Mouse (Mus musculus) liver, postnatal 0 days (tissue): ENCODE measurements around the gene Dusp27.

ENCODE experiments used
- CTCF ChIP-seq: sonication (generic); IDR thresholded peaks from 2 replicates; pipeline ENCODE4 v1.5.1; 2016; ENCODE audit warnings: antibody characterized with exemption, low read depth
- EP300 ChIP-seq: IDR thresholded peaks from 2 replicates; pipeline ENCODE4 v1.6.1; 2016; ENCODE audit warnings: antibody characterized with exemption, low read depth, mild to moderate bottlenecking

DNA sequence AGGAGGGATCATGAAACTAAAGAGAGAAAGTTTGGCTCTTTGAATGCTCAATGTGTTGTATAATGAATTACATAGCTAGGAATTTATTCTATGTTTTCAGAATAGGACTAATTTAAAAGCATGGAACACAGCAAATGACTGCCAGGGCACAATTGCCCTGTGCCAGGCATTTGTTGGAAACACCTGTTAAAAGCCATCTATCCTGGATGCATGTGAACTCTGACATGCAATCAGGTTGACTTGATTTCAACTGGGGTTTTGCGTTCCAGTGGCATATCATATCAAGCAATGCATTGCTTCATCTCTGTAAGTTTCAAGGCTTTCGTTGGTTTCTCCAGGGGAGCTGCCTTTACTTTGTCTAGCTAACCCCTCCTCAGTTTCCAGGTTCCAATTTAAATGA is 37.4 kb downstream of the Dusp27 start:
- TF ChIP-seq CTCF (no peak), EP300 (no peak)
